Mouse (Mus musculus) telencephalon, adult 2 months (tissue): ENCODE data around the gene Parpbp.

ENCODE experiments used
- DNase-seq: peaks from one replicate; pipeline ENCODE4 v3.0.0-alpha.2; 2011; ENCODE audit warnings: low read depth, low spot score

Parpbp gene

GRCm38 (mm10) chr10:88146707-88147477 lies at the start of gene Parpbp, which contains the start of gene Nup37:
Gene Parpbp (minus strand): TSS chr10:88146941.
Gene Nup37 (plus strand): TSS chr10:88146992.
- no peak for DNase-seq

GRCm38 (mm10) chr10:88167438-88168077 lies 20.8 kb upstream of the Parpbp start:
- no peak for DNase-seq

GRCm38 (mm10) chr10:88166158-88166557 lies 19.4 kb upstream of the Parpbp start:
- DNase-seq = no peak

- DNase-seq = no peak
Measured at GRCm38 (mm10) chr10:88162676-88163075, 15.9 kb upstream of the Parpbp start.

- DNase-seq = no peak
Measured at GRCm38 (mm10) chr10:88162096-88162495, 15.4 kb upstream of the Parpbp start.

- DNase-seq = no peak
Measured at GRCm38 (mm10) chr10:88151658-88152057, 4.9 kb upstream of the Parpbp start.

- no peak for DNase-seq
Measured at GRCm38 (mm10) chr10:88150381-88150780, 3.6 kb upstream of the Parpbp start.

- DNase-seq = no peak
Measured at GRCm38 (mm10) chr10:88146187-88146586, 554 bp downstream of the Parpbp start.

GRCm38 (mm10) chr10:88135630-88136029 lies 11.1 kb downstream of the Parpbp start:
- DNase-seq = no peak

- DNase-seq = no peak
Measured at GRCm38 (mm10) chr10:88119721-88120120, 27.0 kb downstream of the Parpbp start.

GRCm38 (mm10) chr10:88113290-88113689 lies 33.5 kb downstream of the Parpbp start:
- no peak for DNase-seq

- no peak for DNase-seq
Measured at GRCm38 (mm10) chr10:88106169-88106568, 40.6 kb downstream of the Parpbp start.

- no peak for DNase-seq
Measured at GRCm38 (mm10) chr10:88090772-88091171, 56.0 kb downstream of the Parpbp start, which contains the start of gene Pmch. Gene Pmch (plus strand): TSS chr10:88091072.

- no peak for DNase-seq
Measured at GRCm38 (mm10) chr10:88067377-88067776, 79.4 kb downstream of the Parpbp start.

GRCm38 (mm10) chr10:88064872-88065271 lies 81.9 kb downstream of the Parpbp start:
- no peak for DNase-seq

GRCm38 (mm10) chr10:88063436-88063835 lies 83.3 kb downstream of the Parpbp start:
- no peak for DNase-seq

GRCm38 (mm10) chr10:88056950-88057649 lies 89.6 kb downstream of the Parpbp start:
- DNase-seq = peak; percentile 18

- no peak for DNase-seq
Measured at GRCm38 (mm10) chr10:88054233-88054985, 92.3 kb downstream of the Parpbp start.

GRCm38 (mm10) chr10:88046098-88046771 lies 100.5 kb downstream of the Parpbp start:
- no peak for DNase-seq

- no peak for DNase-seq
Measured at GRCm38 (mm10) chr10:88044297-88044696, 102.4 kb downstream of the Parpbp start.
